Mouse (Mus musculus) kidney, adult 2 months (tissue): Measurements from ENCODE around the gene Aco1.

Experiments used
- CTCF ChIP-seq: fragments of 200-500 bp; conservative IDR thresholded peaks from 2 replicates; pipeline ENCODE4 v1.5.1; 2011; ENCODE audit warnings: low read depth, mild to moderate bottlenecking, control low read depth, low read length, moderate library complexity, mixed read lengths; ENCODE audit not compliant: insufficient read depth, insufficient read length
- POLR2A ChIP-seq: fragments of 200-500 bp; IDR thresholded peaks from one replicate; pipeline ENCODE4 v1.6.1; 2011; ENCODE audit warnings: low read depth, low read length, control low read depth

- TF ChIP-seq POLR2A = no peak
- no peak for TF ChIP-seq CTCF
These were observed 49.4 kb downstream of the Aco1 start for GRCm38 (mm10) chr4:40192246-40192645.
